Mouse (Mus musculus) lung, adult 2 months (tissue): Measurements from ENCODE around the gene Trpm8. TPM values are rescaled to one million over a fixed set of nuclear protein-coding genes. Genes with fewer than 3 reads are reported as not detected.

ENCODE experiments used
- DNase-seq: peaks from one replicate; pipeline ENCODE4 v3.0.0; 2022
- H3K4me1 ChIP-seq: fragments of 200-500 bp; 2 replicates; pipeline ENCODE4 v1.6.1; 2011; ENCODE audit warnings: low read length; ENCODE audit not compliant: control insufficient read depth, insufficient read depth
- H3K4me3 ChIP-seq: fragments of 200-500 bp; replicated peaks from 2 replicates; pipeline ENCODE3; 2011; ENCODE audit warnings: low read depth, mild to moderate bottlenecking, control low read depth, low read length; ENCODE audit errors: extremely low read depth
- CTCF ChIP-seq: fragments of 200-500 bp; IDR thresholded peaks from 2 replicates; pipeline ENCODE4 v1.5.1; 2011; ENCODE audit warnings: mild to moderate bottlenecking, low read length, control low read depth; ENCODE audit not compliant: insufficient read depth
- POLR2A ChIP-seq: fragments of 200-500 bp; IDR thresholded peaks from 2 replicates; pipeline ENCODE4 v1.6.1; 2011; ENCODE audit warnings: low read depth, mild to moderate bottlenecking, control low read depth, low read length, borderline replicate concordance; ENCODE audit errors: extremely low read depth
- WGBS: fragments of 180-500 bp; shearing (Covaris S2); methylation state at CpG from one replicate; pipeline ENCODE4 v1.1.7; 2018; 5-methylcytosine and 5-hydroxymethylcytosine counted together
- polyA plus RNA-seq: library from polyadenylated mRNA; depleted of rRNA; stranded (reverse); fragments of >200 nt; gene quantifications from 2 replicates; pipeline ENCODE4 v1.2.3, GENCODE M21; 2012

The Trpm8 gene
- polyA plus RNA-seq, 1 experiment, result not detected

- WGBS, result 66% methylated on average over 7 of the region's 7 CpGs
- TF ChIP-seq POLR2A, result no peak
- no peak for TF ChIP-seq CTCF
- Histone ChIP-seq H3K4me1 (no peaks in the 10 kb centered on the region), H3K4me3 (no peak overlapping the region)
- DNase-seq, result no peak
Measured at GRCm38 (mm10) chr1:88297480-88298258, 20.2 kb downstream of the Trpm8 start.

- Histone ChIP-seq H3K4me1 (no peaks in the 10 kb centered on the region), H3K4me3 (no peak overlapping the region)
- no peak for DNase-seq
- WGBS, result 57% methylated on average over 4 of the region's 4 CpGs
- TF ChIP-seq POLR2A, result no peak
- no peak for TF ChIP-seq CTCF
Measured at GRCm38 (mm10) chr1:88298686-88299528, 21.4 kb downstream of the Trpm8 start.

- 71% methylated on average over 2 of the region's 2 CpGs for WGBS
- no peaks in the 10 kb centered on the region for H3K4me1 ChIP-seq
- no peak for DNase-seq
- no peak for TF ChIP-seq CTCF
- TF ChIP-seq POLR2A, result no peak
- H3K4me3 ChIP-seq, result no peak overlapping the region
Measured at GRCm38 (mm10) chr1:88299529-88299945, 22.1 kb downstream of the Trpm8 start.

GRCm38 (mm10) chr1:88300301-88301050 is 23.0 kb downstream of the Trpm8 start:
- 38% methylated on average over 5 of the region's 5 CpGs for WGBS
- TF ChIP-seq POLR2A (no peak), CTCF (no peak)
- no peak overlapping the region for H3K4me3 ChIP-seq
- no peak for DNase-seq
- H3K4me1 ChIP-seq, result no peaks in the 10 kb centered on the region

GRCm38 (mm10) chr1:88301121-88302014 is 23.9 kb downstream of the Trpm8 start:
- TF ChIP-seq POLR2A (no peak), CTCF (no peak)
- Histone ChIP-seq H3K4me1 (no peaks in the 10 kb centered on the region), H3K4me3 (no peak overlapping the region)
- 65% methylated on average over 9 of the region's 9 CpGs for WGBS
- no peak for DNase-seq

- no peak for TF ChIP-seq POLR2A
- TF ChIP-seq CTCF, result no peak
- no peak for DNase-seq
- no peaks in the 10 kb centered on the region for H3K4me1 ChIP-seq
- 60% methylated on average over 14 of the region's 14 CpGs for WGBS
- H3K4me3 ChIP-seq, result no peak overlapping the region
Measured at GRCm38 (mm10) chr1:88302057-88302740, 24.7 kb downstream of the Trpm8 start.

- 59% methylated on average over 6 of the region's 6 CpGs for whole genome bisulfite sequencing
- DNase-seq, result no peak
Measured at GRCm38 (mm10) chr1:88303762-88304161, 26.3 kb downstream of the Trpm8 start.

More at GRCm38 (mm10) chr1:88303762-88304161, 26.3 kb downstream of the Trpm8 start:
- TF ChIP-seq CTCF, result no peak
- no peak for TF ChIP-seq POLR2A
- Histone ChIP-seq H3K4me1 (no peaks in the 10 kb centered on the region), H3K4me3 (no peak overlapping the region)
